Comparison of ENCODE assay signal across 29 mouse cellular contexts in genomic region chrX:157747815-157748544, GRCm38 (mm10). TPM values are rescaled to one million over a fixed set of nuclear protein-coding genes. Genes with fewer than 3 reads are reported as not detected.
DNase-seq lines count a peak whose midpoint lies in the region; ATAC-seq and TF ChIP-seq lines count a peak whose summit lies in the region.
"Had no signal": no experiment of that assay in that cellular context is flagged by ENCODE, and none has a peak within 500 bp of the region (broad histone marks: within the 10 kb centered on the region; RNA-seq: fewer than 3 reads in every experiment).

No protein-coding gene starts in this region.

- peak in 1 of 2 experiments; percentile 30 for DNase-seq in heart, adult 2 months
- no peak for DNase-seq in heart, embryonic 10.5 days (ENCODE audit: low spot score)
- peak; percentile 64 for DNase-seq in heart, postnatal 0 days (ENCODE audit: low spot score)
- no peak for DNase-seq in urinary bladder, postnatal 14 days (ENCODE audit: low spot score)
- DNase-seq in cerebellum, postnatal 4 days (ENCODE audit: low spot score in 2 of 2) = no peak
- DNase-seq: adrenal gland, adult 8-10 months; cerebellum, adult 2 months; cerebellum, postnatal 36 days; gastrocnemius, postnatal 25 days; kidney, adult 9 months; kidney, postnatal 14 days; right cerebral cortex, postnatal 25 days; thymus, postnatal 14 days had no signal

- TF ChIP-seq CTCF in heart, adult 2 months (IDR thresholded peaks at IDR 0.05) = peak; percentile 31; the same call in 1 of the 2 replicates
- no peak for TF ChIP-seq CTCF in heart, postnatal 0 days (IDR thresholded peaks at IDR 0.05; ENCODE audit: low read depth)

- H3K79me2 ChIP-seq in heart, adult 2 months (replicated peaks; ENCODE audit: control insufficient read depth, insufficient read depth, low read length) = no peaks in the 10 kb centered on the region

- H3K4me3 ChIP-seq in heart, adult 2 months = no peak overlapping the region
- no peak overlapping the region for H3K4me3 ChIP-seq in heart, embryonic 10.5 days
- H3K4me3 ChIP-seq in heart, embryonic 12.5 days = no peak overlapping the region
- no peak overlapping the region for H3K4me3 ChIP-seq in heart, postnatal 0 days (ENCODE audit: low read depth, low read length)
- H3K4me3 ChIP-seq: forebrain, embryonic 13.5 days; hindbrain, embryonic 10.5 days; layer of hippocampus, adult 2 months had no signal

- H3K9ac ChIP-seq in heart, adult 2 months (ENCODE audit: low read depth, low read length) = no peak overlapping the region
- no peak overlapping the region for H3K9ac ChIP-seq in heart, embryonic 12.5 days
- no peak overlapping the region for H3K9ac ChIP-seq in heart, postnatal 0 days (replicated peaks; ENCODE audit: low read depth, low read length)
- H3K9ac ChIP-seq: forebrain, embryonic 13.5 days had no signal

- intact Hi-C loops in heart, adult 2 months (cut with DNase I) = no loop called here

- WGBS in heart, adult 2 months = 62% methylated on average over 10 of the region's 10 CpGs
- 81% methylated on average over 10 of the region's 10 CpGs for WGBS in heart, embryonic 10.5 days
- 72% methylated on average over 10 of the region's 10 CpGs for WGBS in heart, embryonic 12.5 days
- 47% methylated on average over 10 of the region's 10 CpGs for WGBS in heart, postnatal 0 days

- TF ChIP-seq POLR2A in heart, adult 2 months (IDR thresholded peaks at IDR 0.05; ENCODE audit: insufficient read depth, low read depth, low read length) = no peak

- no peak for TF ChIP-seq EP300 in heart, adult 2 months (IDR thresholded peaks at IDR 0.05; ENCODE audit: insufficient read depth, low read depth, low read length)
- no peak for TF ChIP-seq EP300 in heart, postnatal 0 days (IDR thresholded peaks at IDR 0.05; ENCODE audit: low read depth)

- peaks cover 3% of the 10 kb centered on the region; the same call in 1 of the 2 replicates for H3K4me1 ChIP-seq in heart, adult 2 months (ENCODE audit: control insufficient read depth, insufficient read depth, low read length)
- H3K4me1 ChIP-seq in heart, embryonic 10.5 days = no peaks in the 10 kb centered on the region
- H3K4me1 ChIP-seq in heart, embryonic 12.5 days (replicated peaks) = 0 out of 2 replicates have a peak, but pooled peaks cover 4% of the 10 kb centered on the region
- no peaks in the 10 kb centered on the region; the same call in 1 of the 2 replicates for H3K4me1 ChIP-seq in heart, postnatal 0 days (ENCODE audit: control insufficient read depth, insufficient read depth)
- H3K4me1 ChIP-seq: forebrain, embryonic 13.5 days; hindbrain, embryonic 10.5 days had no signal

- no peak overlapping the region for H3K4me2 ChIP-seq in heart, embryonic 12.5 days
- H3K4me2 ChIP-seq in heart, postnatal 0 days (ENCODE audit: low read depth, low read length) = no peak overlapping the region
- H3K4me2 ChIP-seq: forebrain, embryonic 13.5 days; midbrain, embryonic 11.5 days had no signal

- H3K27ac ChIP-seq in heart, adult 2 months = peak overlapping the region; percentile 70
- H3K27ac ChIP-seq in heart, embryonic 10.5 days = no peak overlapping the region
- peak overlapping the region; percentile 54; the same call in 1 of the 2 replicates for H3K27ac ChIP-seq in heart, embryonic 12.5 days (ENCODE audit: poor library complexity, severe bottlenecking)
- peak overlapping the region; percentile 88 for H3K27ac ChIP-seq in heart, postnatal 0 days (ENCODE audit: low read depth)
- H3K27ac ChIP-seq: forebrain, embryonic 13.5 days; hindbrain, embryonic 10.5 days; layer of hippocampus, adult 2 months; macrophage had no signal

- peaks cover 4% of the 10 kb centered on the region; the same call in 1 of the 2 replicates for H3K36me3 ChIP-seq in heart, adult 2 months (ENCODE audit: control insufficient read depth, insufficient read depth, low read length)
- H3K36me3 ChIP-seq in heart, embryonic 10.5 days = no peaks in the 10 kb centered on the region
- 0 out of 2 replicates have a peak, but pooled peaks cover 3% of the 10 kb centered on the region for H3K36me3 ChIP-seq in heart, embryonic 12.5 days
- H3K36me3 ChIP-seq in heart, postnatal 0 days (replicated peaks; ENCODE audit: control insufficient read depth, insufficient read depth, low read length) = 0 out of 2 replicates have a peak, but pooled peaks cover under 1% of the 10 kb centered on the region
- H3K36me3 ChIP-seq: hindbrain, embryonic 10.5 days had no signal

- no peak for ATAC-seq in heart, embryonic 12.5 days (ENCODE audit: insufficient number of reproducible peaks, low FRiP score)
- peak; percentile 89 for ATAC-seq in heart, postnatal 0 days (ENCODE audit: insufficient read depth, low read depth)
- ATAC-seq in granulocyte monocyte progenitor cell, adult 5-6 weeks (replicated peaks; ENCODE audit: poor library complexity, severe bottlenecking) = no peak
- ATAC-seq: activated CD4-positive, CD25-positive, alpha-beta regulatory T cell, adult 4 months; forebrain, embryonic 13.5 days; hindbrain, embryonic 16.5 days; intestine, embryonic 16.5 days had no signal

- H3K27me3 ChIP-seq in heart, adult 2 months (ENCODE audit: control insufficient read depth, insufficient read depth, low read length) = no peaks in the 10 kb centered on the region
- H3K27me3 ChIP-seq in heart, embryonic 10.5 days (ENCODE audit: insufficient read depth, poor library complexity, severe bottlenecking) = no peaks in the 10 kb centered on the region
- no peaks in the 10 kb centered on the region for H3K27me3 ChIP-seq in heart, embryonic 12.5 days (replicated peaks)
- H3K27me3 ChIP-seq in heart, postnatal 0 days (ENCODE audit: control insufficient read depth, insufficient read depth, low read length) = no peaks in the 10 kb centered on the region

- no peaks in the 10 kb centered on the region for H3K9me3 ChIP-seq in heart, embryonic 10.5 days
- H3K9me3 ChIP-seq in heart, embryonic 12.5 days (replicated peaks) = no peaks in the 10 kb centered on the region
- no peaks in the 10 kb centered on the region for H3K9me3 ChIP-seq in heart, postnatal 0 days (replicated peaks; ENCODE audit: control insufficient read depth, low read length)
- H3K9me3 ChIP-seq: forebrain, embryonic 13.5 days; hindbrain, embryonic 10.5 days had no signal

RNA-seq across cellular contexts. Expression of gene Smpx, which starts 49.3 kb away (rescaled TPM):
- total RNA-seq in heart, adult 2 months (2021) = 100 to 1,000 TPM; 347 to 358 TPM
- 194 and 339 TPM in 2 replicates for polyA plus RNA-seq in heart, adult 2 months (2012; rRNA removed)
- polyA plus RNA-seq in heart, embryonic 10.5 days (2016; fragmentation: Nextera tagmentation; extraction: Ambion mirVana) = 308 and 620 TPM in 2 replicates
- 807 and 829 TPM in 2 replicates for polyA plus RNA-seq in heart, embryonic 12.5 days (2016; fragmentation: Nextera tagmentation; extraction: Ambion mirVana)
- 579 and 691 TPM in 2 replicates for total RNA-seq in heart, postnatal 0 days (2014; rRNA removed; ENCODE audit: low replicate concordance)
- 1,168 and 1,205 TPM in 2 replicates for polyA plus RNA-seq in heart, postnatal 0 days (2015; fragmentation: Nextera tagmentation; extraction: Ambion mirVana)
- total RNA-seq in granulocyte monocyte progenitor cell, adult 5-6 weeks (2014; fragmentation: Nextera tagmentation) = not detected in 2 replicates
- total RNA-seq in granulocyte monocyte progenitor cell, adult 5-6 weeks (2017) = not detected in 2 replicates
- total RNA-seq: layer of hippocampus, adult 2 months; layer of hippocampus, postnatal 25 days; left cerebral cortex, postnatal 10 days; MEL; neutrophil, adult 5-6 weeks had no signal
- polyA plus RNA-seq: activated CD4-positive, CD25-positive, alpha-beta regulatory T cell, adult 4 months; forebrain, embryonic 13.5 days; hindbrain, embryonic 10.5 days; hindbrain, embryonic 16.5 days; liver, adult 2 months; macrophage; midbrain, embryonic 11.5 days; spleen, adult 2 months had no signal
